Mouse (Mus musculus) brain, embryonic 14.5 days (tissue): ENCODE results near the gene Xpr1.

Experiments used
- CTCF ChIP-seq: fragments of 200-500 bp; IDR thresholded peaks from 2 replicates; pipeline ENCODE4 v1.5.1; 2012; ENCODE audit warnings: inconsistent platforms, mild to moderate bottlenecking, moderate library complexity, borderline replicate concordance; ENCODE audit not compliant: insufficient read depth, insufficient read length; ENCODE audit errors: extremely low read depth
- POLR2A ChIP-seq: fragments of 200-500 bp; IDR thresholded peaks from 2 replicates; pipeline ENCODE4 v1.6.1; 2012; ENCODE audit warnings: mild to moderate bottlenecking, inconsistent platforms, borderline replicate concordance; ENCODE audit not compliant: poor library complexity, insufficient read depth, insufficient read length, severe bottlenecking; ENCODE audit errors: extremely low read depth

GRCm38 (mm10) chr1:155233931-155234607 is 183.1 kb downstream of the Xpr1 start:
- TF ChIP-seq POLR2A: no peak
- TF ChIP-seq CTCF: no peak
